Mouse (Mus musculus) stomach, adult 2 months (tissue): Measurements from ENCODE around the gene Arhgef28. TPM values are rescaled to one million over a fixed set of nuclear protein-coding genes. Genes with fewer than 3 reads are reported as not detected.

Source experiments
- polyA plus RNA-seq: library from polyadenylated mRNA; depleted of rRNA; stranded (reverse); fragments of >200 nt; gene quantifications from 2 replicates; pipeline ENCODE4 v1.2.3, GENCODE M21; 2012; rRNA removed

The Arhgef28 gene
- polyA plus RNA-seq, result 2.9 and 5.1 TPM in 2 replicates

DNA sequence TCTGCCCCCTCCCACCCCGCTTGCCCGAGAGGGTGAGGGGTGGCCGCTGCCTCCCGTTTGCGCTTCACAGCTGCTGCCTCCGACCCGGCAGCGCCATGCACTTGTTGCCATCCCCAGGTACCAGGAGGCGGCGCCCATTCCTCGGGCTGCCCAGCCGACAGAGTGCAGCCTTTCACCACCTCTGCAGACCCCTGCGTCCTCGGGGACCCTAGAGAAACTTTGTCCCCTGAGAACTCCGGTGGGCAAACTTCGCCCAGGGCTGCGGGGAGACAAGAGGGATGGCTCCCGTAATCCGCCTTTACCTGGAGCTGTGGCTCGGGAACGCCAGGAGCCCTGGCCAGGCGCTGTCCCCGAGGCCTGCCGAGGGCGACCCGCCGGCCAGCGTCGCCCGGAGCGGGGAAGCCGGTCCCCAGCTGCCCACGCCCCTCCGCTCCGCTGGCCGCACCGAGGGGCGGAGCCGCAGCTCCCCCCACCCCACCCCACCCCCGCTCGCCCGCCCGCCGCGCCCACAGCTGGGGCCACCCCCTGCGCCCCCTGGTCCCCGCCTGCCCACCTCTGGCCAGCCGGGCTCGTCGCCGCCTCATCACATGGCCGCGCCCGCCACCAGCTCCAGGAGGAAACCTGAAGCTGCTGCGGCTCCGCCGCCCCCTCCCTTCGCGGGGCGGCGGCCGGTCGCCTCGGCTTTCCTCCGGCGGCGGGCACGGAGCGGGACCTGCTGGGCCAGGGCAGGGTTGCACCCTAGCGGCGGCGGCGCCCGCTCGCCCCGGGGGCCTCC is at the start of gene Arhgef28:
Arhgef28 (minus strand) TSS at position 669 of the 775 bp plus-strand sequence.

Other genes with a start within 250 kb of the Arhgef28 start
- gene Utp15, start 56.6 kb upstream of the Arhgef28 start, polyA plus RNA-seq, result 0.63 and 0.84 TPM in 2 replicates
- gene Ankra2, start 56.6 kb upstream of the Arhgef28 start, polyA plus RNA-seq, result 3.2 and 4.9 TPM in 2 replicates
- not detected in 2 replicates for gene Gm21976, start 73.4 kb upstream of the Arhgef28 start, polyA plus RNA-seq
- gene Btf3, start 110.6 kb upstream of the Arhgef28 start, polyA plus RNA-seq, result 13.6 and 16.2 TPM in 2 replicates
- gene Foxd1, start 147.8 kb upstream of the Arhgef28 start, polyA plus RNA-seq, result not detected in 2 replicates